Mouse (Mus musculus) telencephalon, adult 2 months (tissue): ENCODE results near the gene Grid2ip.
"Not testable (repeated sequence)": the region's sequence is repeated elsewhere in the genome, so short reads cannot be mapped to it uniquely, and the experiment has no call there.

ENCODE experiments used
- DNase-seq: peaks from one replicate; pipeline ENCODE4 v3.0.0-alpha.2; 2011; ENCODE audit warnings: low read depth, low spot score

Gene Grid2ip

GRCm38 (mm10) chr5:143363678-143364615 lies 6.8 kb downstream of the Grid2ip start:
- no peak for DNase-seq

GRCm38 (mm10) chr5:143367931-143368330 lies 10.8 kb downstream of the Grid2ip start:
- no peak for DNase-seq

- DNase-seq = no peak
Measured at GRCm38 (mm10) chr5:143369611-143370255, 12.6 kb downstream of the Grid2ip start.

- no peak for DNase-seq
Measured at GRCm38 (mm10) chr5:143370416-143371145, 13.4 kb downstream of the Grid2ip start.

- DNase-seq = no peak
Measured at GRCm38 (mm10) chr5:143371146-143371510, 14.0 kb downstream of the Grid2ip start.

GRCm38 (mm10) chr5:143372818-143373217 lies 15.7 kb downstream of the Grid2ip start:
- DNase-seq = no peak

- no peak for DNase-seq
Measured at GRCm38 (mm10) chr5:143375242-143375641, 18.1 kb downstream of the Grid2ip start.

- no peak for DNase-seq
Measured at GRCm38 (mm10) chr5:143376156-143376555, 19.0 kb downstream of the Grid2ip start.

GRCm38 (mm10) chr5:143386797-143387621 lies 29.9 kb downstream of the Grid2ip start:
- no peak for DNase-seq

GRCm38 (mm10) chr5:143394184-143394583 lies 37.0 kb downstream of the Grid2ip start:
- DNase-seq = no peak

- not testable (repeated sequence) for DNase-seq
Measured at GRCm38 (mm10) chr5:143394966-143395365, 37.8 kb downstream of the Grid2ip start.

- DNase-seq = no peak
Measured at GRCm38 (mm10) chr5:143395649-143396048, 38.5 kb downstream of the Grid2ip start.

GRCm38 (mm10) chr5:143400501-143400900 lies 43.4 kb downstream of the Grid2ip start:
- no peak for DNase-seq

- no peak for DNase-seq
Measured at GRCm38 (mm10) chr5:143401556-143401955, 44.4 kb downstream of the Grid2ip start.

- peak; percentile 75 for DNase-seq
Measured at GRCm38 (mm10) chr5:143403221-143404147, 46.3 kb downstream of the Grid2ip start, which contains the start of gene Kdelr2. Kdelr2 (plus strand) TSS chr5:143403838.

GRCm38 (mm10) chr5:143404148-143404930 lies 47.2 kb downstream of the Grid2ip start:
- DNase-seq = no peak

GRCm38 (mm10) chr5:143405200-143405599 lies 48.1 kb downstream of the Grid2ip start:
- no peak for DNase-seq

- DNase-seq = no peak
Measured at GRCm38 (mm10) chr5:143406548-143406947, 49.4 kb downstream of the Grid2ip start.

GRCm38 (mm10) chr5:143409239-143409638 lies 52.1 kb downstream of the Grid2ip start:
- DNase-seq = no peak
